Mouse (Mus musculus): ENCODE data around the gene Fgr. TPM values are rescaled to one million over a fixed set of nuclear protein-coding genes. Genes with fewer than 3 reads are reported as not detected.

The Fgr gene
- polyA plus RNA-seq, 1 experiment from 2014 or later = 0.44 TPM

DNA sequence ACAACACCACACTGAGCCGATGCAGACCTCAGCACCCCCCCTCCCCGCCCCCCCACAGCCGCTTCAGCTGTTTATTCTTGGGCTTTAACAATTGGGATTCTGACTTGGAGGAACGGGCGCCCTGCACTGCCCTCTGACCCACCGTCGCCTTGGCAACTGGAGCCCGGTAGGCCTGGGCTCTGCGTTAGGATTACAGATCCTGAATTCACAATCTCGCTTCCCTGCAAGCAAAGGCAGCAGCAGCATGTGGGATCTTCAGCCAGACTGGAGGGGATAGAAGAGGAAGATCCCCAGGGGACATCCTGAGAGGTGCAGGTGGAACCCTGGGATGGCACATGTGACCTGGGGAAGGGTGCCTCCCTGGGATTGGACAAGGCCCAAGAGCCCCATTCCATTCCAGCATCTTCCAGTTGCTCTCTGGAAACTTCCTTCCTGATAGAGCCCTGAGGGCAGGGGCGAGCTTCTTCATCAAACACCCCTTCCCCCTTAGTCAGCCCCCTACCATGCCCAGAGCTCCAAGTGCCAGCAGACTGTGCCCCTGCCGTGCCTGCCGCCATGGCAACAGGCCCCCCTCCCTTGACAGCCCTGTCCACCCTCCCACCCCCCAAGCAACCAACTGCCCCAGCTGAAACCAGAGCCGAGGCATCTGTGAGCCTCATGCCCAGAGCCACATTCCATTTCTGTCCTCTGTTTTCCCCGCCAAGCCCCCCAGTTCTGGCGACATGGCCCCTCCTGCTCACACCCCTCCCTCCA is 73.6 kb downstream of the Fgr start:
- H3K36me3 ChIP-seq (ENCODE audit: insufficient read depth, low read length) = no peaks in the 10 kb centered on the region
- H3K27ac ChIP-seq (ENCODE audit: low read length) = peak overlapping the region; percentile 95
- no peaks in the 10 kb centered on the region for H3K27me3 ChIP-seq (ENCODE audit: insufficient read depth, low read length)
- H3K4me2 ChIP-seq (replicated peaks; ENCODE audit: low read depth, low read length) = no peak overlapping the region
- 0 out of 2 replicates have a peak overlapping the region, but pooled peaks have one; percentile 40 for H3K9ac ChIP-seq (replicated peaks; ENCODE audit: low read length)
- no peak overlapping the region for H3K4me3 ChIP-seq (ENCODE audit: low read length)
- no peaks in the 10 kb centered on the region for H3K9me3 ChIP-seq (ENCODE audit: low read length)
- ATAC-seq (ENCODE audit: low FRiP score, low TSS enrichment) = no peak
- H3K4me1 ChIP-seq (ENCODE audit: insufficient read depth, low read length) = peaks cover 100% of the 10 kb centered on the region
- WGBS = 19% methylated on average over 16 of the region's 16 CpGs

- Histone ChIP-seq H3K4me3 (ENCODE audit: low read length) (no peak overlapping the region), H3K27ac (ENCODE audit: low read length) (peak overlapping the region; percentile 48), H3K36me3 (ENCODE audit: insufficient read depth, low read length) (no peaks in the 10 kb centered on the region), H3K4me1 (ENCODE audit: insufficient read depth, low read length) (peaks cover 83% of the 10 kb centered on the region), H3K4me2 (replicated peaks; ENCODE audit: low read depth, low read length) (no peak overlapping the region), H3K27me3 (ENCODE audit: insufficient read depth, low read length) (no peaks in the 10 kb centered on the region), H3K9ac (replicated peaks; ENCODE audit: low read length) (peak overlapping the region; percentile 24; the same call in 1 of the 2 replicates), H3K9me3 (ENCODE audit: low read length) (no peaks in the 10 kb centered on the region)
- no peak for ATAC-seq (ENCODE audit: low FRiP score, low TSS enrichment)
- 47% methylated on average over 19 of the region's 19 CpGs for WGBS
Measured at GRCm38 (mm10) chr4:133049071-133049920, 75.4 kb downstream of the Fgr start.

DNA sequence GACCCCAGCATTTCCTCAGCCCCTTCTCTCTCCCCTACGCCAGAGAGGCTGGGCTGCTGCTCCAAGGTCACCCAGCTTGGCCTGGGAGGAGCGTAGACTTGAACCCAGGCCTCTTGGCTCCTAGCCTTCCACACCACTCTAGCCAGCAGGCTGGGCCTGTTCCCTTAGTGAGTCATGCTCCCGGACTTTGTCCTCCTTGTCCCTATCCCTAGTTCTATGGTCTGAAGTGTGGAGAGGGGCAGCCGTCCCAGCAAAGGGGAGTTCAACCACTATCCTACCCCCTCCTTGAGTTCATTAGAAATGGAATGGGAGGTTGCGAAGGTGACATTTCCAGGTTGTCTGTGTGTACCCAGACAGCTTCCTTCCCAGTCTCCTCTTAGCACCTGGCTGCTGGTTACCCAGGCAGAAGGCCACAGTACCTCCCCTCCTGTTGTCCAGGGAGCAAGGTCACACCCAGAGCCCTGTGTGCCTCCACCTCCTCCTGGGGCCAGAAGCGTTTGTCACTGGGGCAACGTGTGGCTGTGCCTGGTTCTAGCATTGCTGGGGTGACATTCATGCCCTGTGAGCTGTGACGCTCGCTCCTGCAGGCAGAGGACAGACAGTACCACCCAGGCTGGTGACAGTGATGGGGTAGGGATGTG is 76.4 kb downstream of the Fgr start:
- peaks cover 81% of the 10 kb centered on the region for H3K4me1 ChIP-seq (ENCODE audit: insufficient read depth, low read length)
- H3K9ac ChIP-seq (replicated peaks; ENCODE audit: low read length) = no peak overlapping the region
- H3K27me3 ChIP-seq (ENCODE audit: insufficient read depth, low read length) = no peaks in the 10 kb centered on the region
- H3K36me3 ChIP-seq (ENCODE audit: insufficient read depth, low read length) = peaks cover 4% of the 10 kb centered on the region; the same call in 1 of the 2 replicates
- no peak for ATAC-seq (ENCODE audit: low FRiP score, low TSS enrichment)
- no peak overlapping the region for H3K4me2 ChIP-seq (replicated peaks; ENCODE audit: low read depth, low read length)
- WGBS = 54% methylated on average over 9 of the region's 9 CpGs
- H3K27ac ChIP-seq (ENCODE audit: low read length) = no peak overlapping the region; the same call in 1 of the 2 replicates
- no peaks in the 10 kb centered on the region for H3K9me3 ChIP-seq (ENCODE audit: low read length)
- H3K4me3 ChIP-seq (ENCODE audit: low read length) = no peak overlapping the region

DNA sequence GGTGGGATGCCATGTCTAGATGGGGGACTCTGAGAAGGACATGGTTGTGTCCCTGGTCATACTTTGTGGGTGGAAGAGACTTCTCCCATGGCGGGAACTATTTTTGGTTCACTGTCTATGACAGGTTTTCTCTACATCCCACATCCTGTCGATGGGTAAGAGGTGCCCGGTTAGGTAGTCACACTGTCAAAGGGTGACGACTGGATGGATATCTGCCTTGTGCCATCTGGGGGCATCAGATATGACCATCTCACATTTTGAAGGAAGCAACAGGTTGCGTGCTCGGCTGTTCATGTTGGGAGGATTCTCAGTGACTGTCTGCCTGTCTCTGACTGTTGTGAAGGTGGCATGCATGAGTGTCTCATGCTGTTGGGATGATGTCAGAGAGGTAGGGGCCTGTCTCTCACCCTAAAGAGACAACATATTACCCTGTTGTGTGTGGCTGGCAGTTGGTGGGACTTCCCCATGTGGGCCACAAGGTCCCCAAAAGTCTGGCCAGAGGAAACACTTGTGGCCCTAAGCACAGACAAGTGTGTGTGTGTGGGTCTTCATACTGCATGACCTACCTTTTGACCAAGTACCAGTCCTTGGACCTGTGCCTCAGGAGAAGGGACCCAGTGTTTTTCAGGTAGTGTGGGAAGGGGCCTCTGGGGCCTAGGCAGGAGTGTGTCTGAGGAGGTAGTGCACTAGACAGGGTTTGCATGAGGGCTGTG is 77.1 kb downstream of the Fgr start:
- Histone ChIP-seq H3K9me3 (ENCODE audit: low read length) (no peaks in the 10 kb centered on the region), H3K36me3 (ENCODE audit: insufficient read depth, low read length) (peaks cover 4% of the 10 kb centered on the region; the same call in 1 of the 2 replicates), H3K4me1 (ENCODE audit: insufficient read depth, low read length) (peaks cover 81% of the 10 kb centered on the region), H3K27ac (ENCODE audit: low read length) (peak overlapping the region; percentile 32; the same call in 1 of the 2 replicates), H3K4me2 (replicated peaks; ENCODE audit: low read depth, low read length) (no peak overlapping the region), H3K4me3 (ENCODE audit: low read length) (no peak overlapping the region), H3K9ac (replicated peaks; ENCODE audit: low read length) (peak overlapping the region; percentile 13; the same call in 1 of the 2 replicates), H3K27me3 (ENCODE audit: insufficient read depth, low read length) (no peaks in the 10 kb centered on the region)
- no peak for ATAC-seq (ENCODE audit: low FRiP score, low TSS enrichment)
- WGBS = 87% methylated on average over 6 of the region's 6 CpGs

DNA sequence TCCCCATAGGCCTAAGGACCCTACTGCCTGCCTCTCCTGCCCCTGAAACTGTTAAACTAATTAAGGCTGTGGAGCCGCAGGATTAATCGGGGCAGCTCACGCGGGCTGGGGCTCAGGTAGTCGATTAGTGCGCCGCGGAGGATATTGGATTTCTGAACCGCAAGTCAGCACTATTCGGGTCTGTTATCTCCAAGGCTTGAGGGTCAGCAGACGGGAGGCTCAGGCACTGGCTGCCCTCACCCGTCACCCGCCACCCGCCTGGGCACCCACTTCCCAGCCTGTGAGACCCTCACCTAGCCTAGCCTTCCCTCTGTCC is 77.6 kb downstream of the Fgr start:
- Histone ChIP-seq H3K9ac (replicated peaks; ENCODE audit: low read length) (peak overlapping the region; percentile 40; the same call in 1 of the 2 replicates), H3K4me3 (ENCODE audit: low read length) (no peak overlapping the region), H3K4me2 (replicated peaks; ENCODE audit: low read depth, low read length) (no peak overlapping the region), H3K27ac (ENCODE audit: low read length) (peak overlapping the region; percentile 32; the same call in 1 of the 2 replicates), H3K9me3 (ENCODE audit: low read length) (no peaks in the 10 kb centered on the region), H3K4me1 (ENCODE audit: insufficient read depth, low read length) (peaks cover 81% of the 10 kb centered on the region), H3K36me3 (ENCODE audit: insufficient read depth, low read length) (peaks cover 4% of the 10 kb centered on the region; the same call in 1 of the 2 replicates), H3K27me3 (ENCODE audit: insufficient read depth, low read length) (no peaks in the 10 kb centered on the region)
- no peak for ATAC-seq (ENCODE audit: low FRiP score, low TSS enrichment)
- 44% methylated on average over 14 of the region's 14 CpGs for WGBS

Other genes starting within 250 kb of the Fgr start
- 4.7 and 7.3 TPM in 2 replicates for gene Xkr8, start 241.5 kb upstream of the Fgr start, polyA plus RNA-seq (2015; fragmentation: Nextera tagmentation; extraction: Ambion mirVana)
- gene Smpdl3b, start 216.8 kb upstream of the Fgr start, polyA plus RNA-seq (2015; fragmentation: Nextera tagmentation; extraction: Ambion mirVana) = 9.3 and 11.6 TPM in 2 replicates
- 108 and 109 TPM in 2 replicates for gene Rpa2, start 205.8 kb upstream of the Fgr start, polyA plus RNA-seq (2015; fragmentation: Nextera tagmentation; extraction: Ambion mirVana)
- gene Themis2, start 177.7 kb upstream of the Fgr start, polyA plus RNA-seq (2015; fragmentation: Nextera tagmentation; extraction: Ambion mirVana) = 0.92 and 1.1 TPM in 2 replicates
- gene Ppp1r8, start 130.9 kb upstream of the Fgr start, polyA plus RNA-seq (2015; fragmentation: Nextera tagmentation; extraction: Ambion mirVana) = 72.9 and 77.2 TPM in 2 replicates
- gene Stx12, start 89.6 kb upstream of the Fgr start, polyA plus RNA-seq (2015; fragmentation: Nextera tagmentation; extraction: Ambion mirVana) = 59.9 and 61.8 TPM in 2 replicates
- gene Fam76a, start 51.5 kb upstream of the Fgr start, polyA plus RNA-seq (2015; fragmentation: Nextera tagmentation; extraction: Ambion mirVana) = 37.7 and 42.8 TPM in 2 replicates
- 9.8 and 11.7 TPM in 2 replicates for gene Ahdc1, start 37.2 kb downstream of the Fgr start, polyA plus RNA-seq (2015; fragmentation: Nextera tagmentation; extraction: Ambion mirVana)
- gene Wasf2, start 156.4 kb downstream of the Fgr start, polyA plus RNA-seq (2015; fragmentation: Nextera tagmentation; extraction: Ambion mirVana) = 77.4 and 102 TPM in 2 replicates
- 13.2 and 16.8 TPM in 2 replicates for gene Cd164l2, start 238.0 kb downstream of the Fgr start, polyA plus RNA-seq (2015; fragmentation: Nextera tagmentation; extraction: Ambion mirVana)
- gene Gpr3, start 238.4 kb downstream of the Fgr start, polyA plus RNA-seq (2015; fragmentation: Nextera tagmentation; extraction: Ambion mirVana) = 0.10 and 0.15 TPM in 2 replicates